Mouse (Mus musculus): Measurements from ENCODE around the gene Cwc25. TPM values are rescaled to one million over a fixed set of nuclear protein-coding genes. Genes with fewer than 3 reads are reported as not detected.
"Not testable (repeated sequence)": the region's sequence is repeated elsewhere in the genome, so short reads cannot be mapped to it uniquely, and the experiment has no call there.

Gene Cwc25
- total RNA-seq, 2 experiments from 2014 or later, result 10.8 to 11.7 TPM

DNA sequence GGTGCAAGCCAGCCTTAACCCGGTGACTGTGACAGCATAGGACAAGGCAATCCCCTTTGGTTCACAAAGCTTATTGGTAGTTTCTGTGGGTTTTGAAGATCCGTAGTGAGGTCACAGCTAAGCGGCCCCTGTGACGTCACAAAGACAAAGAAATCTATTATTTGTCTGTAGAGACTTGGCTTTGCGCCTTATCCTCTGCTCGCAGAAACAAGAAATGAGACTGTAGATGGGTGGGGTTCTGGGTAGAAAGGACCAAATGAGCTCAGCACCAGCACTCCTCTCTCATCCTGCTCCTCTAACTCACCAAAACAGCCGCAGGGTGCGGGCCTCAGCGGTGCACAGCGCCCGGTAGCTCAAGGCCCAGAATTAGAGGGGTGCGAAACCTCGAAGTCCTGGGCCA is 8.8 kb upstream of the Cwc25 start:
- no peak for DNase-seq

DNA sequence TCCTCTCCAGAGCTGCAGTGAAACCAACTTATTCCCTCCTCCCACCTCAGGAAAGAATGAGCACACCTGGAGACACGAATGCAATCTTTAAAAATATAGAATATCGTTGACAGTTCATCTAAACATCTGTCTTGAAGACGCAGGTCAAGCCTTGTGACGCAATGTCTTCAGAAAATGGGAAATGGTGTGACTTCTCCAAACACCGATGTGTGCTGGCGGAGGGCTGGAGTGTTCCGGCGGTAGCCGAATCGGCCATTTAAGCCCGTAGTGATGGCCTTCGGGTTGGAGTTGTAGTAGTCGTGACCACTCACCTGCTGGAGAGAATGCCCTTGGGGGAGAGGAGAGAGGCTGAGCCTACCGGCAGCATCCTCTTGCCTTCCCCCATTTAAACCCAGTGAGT is 5.1 kb upstream of the Cwc25 start:
- DNase-seq, result no peak

DNA sequence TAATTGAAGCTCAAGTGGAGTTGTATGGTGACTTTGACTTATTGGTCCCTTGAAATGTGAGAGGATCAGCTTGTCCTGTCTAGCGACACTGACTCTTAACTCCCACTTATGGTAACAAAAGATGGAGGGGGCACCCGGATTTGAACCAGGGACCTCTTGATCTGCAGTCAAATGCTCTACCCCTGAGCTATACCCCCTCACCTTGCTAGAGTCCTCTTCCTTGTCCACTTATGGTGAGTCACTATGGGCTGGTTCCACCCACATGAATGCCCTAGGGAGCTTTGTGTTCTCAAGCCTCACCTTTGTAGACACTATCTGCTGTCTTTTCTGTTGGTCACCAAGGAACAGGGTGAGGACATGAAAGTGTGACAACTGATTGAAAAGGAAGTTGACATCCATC is 3.3 kb upstream of the Cwc25 start:
- DNase-seq, result no peak

DNA sequence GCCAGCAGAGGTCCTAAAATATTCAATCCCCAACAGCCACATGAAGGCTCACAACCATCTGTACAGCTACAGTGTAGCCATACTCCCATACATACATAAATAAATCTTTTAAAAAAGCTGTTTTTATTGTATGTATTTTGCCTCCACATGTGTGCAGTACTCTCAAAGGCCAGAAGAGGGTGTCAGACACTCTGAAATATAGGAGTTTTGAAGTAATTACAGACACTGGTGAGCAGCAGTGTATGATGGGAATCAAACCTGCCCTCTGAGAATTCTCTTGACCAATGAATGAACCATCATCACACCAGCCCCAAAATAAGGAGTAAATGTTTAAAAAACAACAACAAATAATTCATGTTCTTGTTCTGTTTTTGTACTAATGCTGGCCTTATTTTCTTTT is 4.7 kb downstream of the Cwc25 start:
- no peak for DNase-seq

DNA sequence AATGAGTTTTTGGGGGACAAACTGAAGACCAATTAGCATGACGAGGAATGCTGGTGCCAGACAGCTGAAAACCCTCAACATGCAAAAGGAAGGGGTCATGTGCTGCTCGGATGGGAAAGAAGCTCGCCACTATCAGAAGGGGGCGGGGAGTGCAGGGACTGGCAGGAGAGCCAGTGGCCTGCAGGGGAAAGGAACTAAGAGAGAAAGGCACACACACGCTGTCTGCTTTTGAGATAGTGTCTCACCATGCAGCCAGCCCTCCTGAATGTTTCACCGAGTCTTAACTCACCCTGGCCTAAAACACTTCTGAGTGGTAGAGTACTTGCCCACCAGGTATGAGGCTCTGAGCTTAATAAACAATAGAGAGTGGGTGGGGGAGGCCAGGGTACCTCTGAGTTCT is 7.4 kb downstream of the Cwc25 start:
- no peak for DNase-seq

DNA sequence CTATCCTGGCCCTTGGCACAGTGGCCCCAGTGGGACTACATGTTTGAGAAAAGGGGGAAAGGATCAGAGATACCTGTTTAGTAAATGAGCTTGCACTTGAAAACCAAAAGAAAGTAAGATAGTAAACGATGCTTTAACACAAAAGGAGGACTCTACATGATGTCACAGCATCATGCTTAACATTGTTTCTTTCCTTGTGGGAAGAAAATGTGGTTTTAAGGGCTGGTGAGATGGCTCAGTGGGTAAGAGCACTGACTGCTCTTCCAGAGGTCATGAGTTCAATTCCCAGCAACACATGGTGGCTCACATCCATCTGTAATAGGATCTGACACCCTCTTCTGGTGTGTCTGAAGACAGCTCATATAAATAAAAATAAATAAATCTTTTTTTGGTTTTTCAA is 8.2 kb downstream of the Cwc25 start:
- DNase-seq, result no peak

DNA sequence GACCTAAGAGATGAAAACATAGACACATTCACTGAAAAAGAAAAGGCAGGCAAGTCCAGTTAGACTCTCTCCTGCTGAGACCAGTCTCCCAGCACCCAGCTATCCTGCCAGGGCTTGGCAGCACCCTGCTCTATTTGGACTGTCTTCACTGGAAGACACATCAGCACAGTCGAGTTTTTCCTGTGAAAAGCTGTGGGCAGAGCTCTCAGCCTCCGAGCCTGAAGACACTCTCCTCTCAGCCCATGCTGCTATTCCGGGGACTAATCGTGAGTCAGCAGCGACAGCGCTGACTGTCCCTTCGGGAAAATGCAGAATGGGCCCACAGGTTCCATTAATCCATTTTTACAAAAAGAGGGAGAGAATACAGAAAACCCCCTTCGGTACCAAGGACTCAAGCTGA is 13.1 kb downstream of the Cwc25 start:
- DNase-seq, result no peak

DNA sequence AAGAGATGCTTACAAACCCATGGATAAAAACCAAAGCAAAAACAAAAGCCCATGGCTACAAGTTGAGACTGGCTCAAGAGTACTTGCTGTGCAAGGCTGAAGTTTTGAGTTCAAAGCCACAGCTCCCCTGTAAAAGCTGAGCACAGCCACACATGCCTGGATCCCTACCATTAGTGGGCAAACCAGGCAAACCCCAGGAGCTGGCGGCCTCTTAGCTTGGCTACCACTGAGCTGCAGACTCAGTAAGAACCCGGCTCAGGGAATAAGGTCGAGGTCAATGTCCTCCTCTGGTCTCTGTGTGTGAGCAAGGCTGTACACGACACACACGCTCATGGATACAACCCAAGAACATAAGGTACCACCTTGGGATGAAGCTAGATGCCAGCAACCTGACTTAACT is 17.9 kb downstream of the Cwc25 start:
- DNase-seq, result no peak

DNA sequence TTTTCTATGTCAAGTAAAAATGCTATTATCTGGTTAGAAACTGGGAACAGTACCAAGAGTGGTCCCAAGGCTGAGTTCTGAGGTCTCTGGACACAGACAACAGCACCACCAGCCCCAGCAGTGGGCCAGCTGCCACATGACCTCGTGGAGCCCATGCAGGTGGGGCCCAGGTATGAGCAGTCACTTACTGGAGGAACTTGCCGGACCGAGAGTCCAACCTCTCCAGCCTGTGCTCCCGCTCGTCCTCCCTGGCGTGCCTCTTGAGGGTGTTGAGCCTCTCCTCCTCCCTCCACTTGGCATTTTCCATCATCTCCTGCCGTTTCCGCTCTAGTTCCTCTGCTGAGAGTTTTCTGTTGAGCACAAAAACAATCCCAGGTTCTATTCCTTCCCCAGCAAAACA is 18.6 kb downstream of the Cwc25 start:
- DNase-seq, result peak; percentile 19

DNA sequence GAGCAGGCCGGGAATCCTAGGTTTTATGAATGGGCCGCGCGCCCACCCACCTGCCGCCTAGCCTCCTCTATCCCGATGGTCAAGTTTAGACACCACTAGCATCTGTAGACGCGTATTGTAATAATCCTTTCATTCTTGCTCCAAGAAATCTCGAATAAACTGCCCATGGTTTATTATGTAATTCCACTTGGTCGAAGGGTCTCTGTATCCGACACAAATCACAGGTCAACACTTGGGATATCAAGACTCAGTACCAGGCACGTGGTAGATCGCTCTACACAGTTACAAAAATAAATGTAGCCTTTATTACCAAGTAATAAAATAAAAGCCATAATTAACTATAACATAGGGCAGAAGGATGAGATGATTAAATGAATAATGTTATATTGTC is 21.0 kb downstream of the Cwc25 start:
- DNase-seq, result no peak

DNA sequence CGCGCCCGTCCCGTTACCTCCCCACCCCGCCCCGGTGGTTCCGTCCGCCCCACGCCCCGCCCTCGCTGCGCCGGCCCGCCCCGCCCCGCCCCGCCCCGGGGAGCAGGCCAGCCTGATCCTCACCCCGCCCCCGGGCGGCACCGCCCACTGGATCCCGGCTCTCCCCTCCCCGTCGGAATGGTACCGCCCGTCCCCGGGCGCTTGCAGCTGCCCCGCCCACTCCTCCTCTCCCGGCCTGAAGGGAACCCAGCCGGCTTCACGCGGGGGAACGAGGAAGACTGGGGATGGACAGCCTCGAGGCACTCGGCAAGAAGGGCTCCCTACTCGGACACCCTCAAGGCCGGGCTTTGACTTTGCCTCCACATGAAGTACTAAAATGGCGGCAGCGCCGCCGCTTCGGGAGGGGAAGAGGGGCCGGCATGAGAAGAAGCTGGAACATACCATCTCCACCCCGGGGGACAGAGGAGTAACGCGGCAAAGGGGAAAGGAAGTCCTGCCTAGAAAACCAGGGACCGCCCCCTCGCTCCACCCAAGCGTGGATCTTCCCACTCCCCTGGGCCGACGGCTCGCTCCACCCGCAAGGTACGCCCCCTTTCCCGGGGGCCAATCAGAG is 21.5 kb downstream of the Cwc25 start:
- DNase-seq, result peak; percentile 98

DNA sequence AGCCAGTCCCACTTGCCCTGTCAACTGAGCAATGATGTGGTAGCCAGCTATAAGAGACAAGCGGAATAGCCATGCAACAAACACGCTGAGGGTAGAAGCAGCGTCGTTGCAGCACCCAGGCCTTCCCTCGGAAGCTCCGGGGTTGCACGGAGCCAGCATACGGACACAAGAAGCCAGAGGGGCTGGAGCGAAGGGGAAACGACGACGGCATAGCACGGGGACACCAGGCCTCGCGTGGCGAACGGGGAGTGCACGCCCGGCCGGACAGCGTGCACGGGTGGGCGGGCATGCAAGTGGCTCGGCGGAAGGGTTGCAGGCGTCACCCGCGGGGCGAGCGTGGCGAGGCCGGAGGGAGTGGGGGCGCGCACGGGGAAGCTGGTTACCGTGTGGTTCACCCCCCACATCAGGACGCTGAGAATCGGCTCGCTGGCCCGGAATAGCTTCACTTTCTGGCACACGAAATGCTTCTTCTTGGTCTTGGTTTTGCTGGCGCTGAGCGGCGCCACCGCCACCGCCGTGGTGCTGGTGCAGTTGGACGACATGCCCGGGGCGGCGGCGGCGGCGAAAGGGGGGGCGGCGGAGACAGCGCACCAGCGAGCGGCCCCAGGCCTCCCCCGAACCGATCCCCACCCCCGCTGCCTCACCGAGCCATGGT is 22.2 kb downstream of the Cwc25 start, which contains the start of gene Pip4k2b:
Pip4k2b (minus strand) TSS at position 642 of the 655 bp plus-strand sequence.
- DNase-seq, result peak; percentile 69

DNA sequence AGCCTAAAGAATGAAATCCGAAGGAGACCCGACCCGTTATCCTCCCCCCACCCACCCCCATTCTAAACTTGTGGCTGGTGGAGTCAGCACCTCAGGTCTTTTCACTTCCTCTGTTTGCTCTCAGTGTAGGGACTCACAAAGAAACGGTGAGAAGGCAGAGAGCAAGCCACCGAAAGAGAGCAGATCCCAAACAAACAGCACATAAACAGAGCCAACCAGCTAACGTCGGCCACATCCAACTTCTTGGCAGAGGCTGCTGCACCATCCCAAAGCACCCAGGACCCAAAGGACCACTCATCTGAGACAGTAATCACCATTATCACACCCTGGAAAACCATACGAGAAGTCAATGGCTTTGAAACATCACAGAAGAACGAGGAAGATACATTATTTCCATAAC is 22.9 kb downstream of the Cwc25 start:
- no peak for DNase-seq

DNA sequence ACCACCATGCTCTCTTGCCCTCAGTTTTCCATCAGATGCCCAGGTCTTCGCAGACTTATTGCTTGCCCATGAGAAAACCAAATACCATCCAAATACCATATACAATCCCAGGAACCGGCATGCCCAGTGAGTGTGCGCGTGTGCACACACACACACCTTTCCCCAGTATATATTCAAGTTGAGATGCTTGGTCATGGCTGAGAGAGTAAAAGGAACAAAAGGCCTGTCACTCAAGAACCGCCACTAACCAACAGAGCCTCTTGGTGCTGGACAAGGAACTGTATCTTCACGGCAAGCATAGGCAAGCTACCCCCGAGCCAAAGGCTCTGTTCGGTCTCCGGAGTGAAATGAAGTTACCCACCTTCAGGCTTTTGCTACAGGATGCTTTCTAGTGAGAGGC is 23.8 kb downstream of the Cwc25 start:
- DNase-seq, result no peak

DNA sequence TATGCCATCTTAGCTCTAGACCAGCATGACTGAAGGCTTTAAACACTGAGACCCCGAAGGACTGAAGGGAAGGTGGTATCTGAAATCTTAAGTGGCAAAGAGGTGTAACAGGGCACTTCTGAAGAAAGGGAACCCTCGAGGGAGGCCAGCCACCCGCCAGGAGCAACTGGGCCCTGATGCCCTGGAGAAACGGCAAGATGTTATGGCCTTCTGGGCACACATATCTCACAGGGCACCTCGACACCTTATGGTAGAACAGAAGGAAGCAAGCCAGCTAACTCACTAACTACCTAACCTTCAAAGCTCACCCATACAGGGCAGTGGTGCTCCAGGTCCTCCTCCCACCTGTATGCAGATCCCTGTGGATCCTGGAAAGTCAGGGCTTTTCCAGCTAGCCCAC is 24.2 kb downstream of the Cwc25 start:
- DNase-seq, result no peak

DNA sequence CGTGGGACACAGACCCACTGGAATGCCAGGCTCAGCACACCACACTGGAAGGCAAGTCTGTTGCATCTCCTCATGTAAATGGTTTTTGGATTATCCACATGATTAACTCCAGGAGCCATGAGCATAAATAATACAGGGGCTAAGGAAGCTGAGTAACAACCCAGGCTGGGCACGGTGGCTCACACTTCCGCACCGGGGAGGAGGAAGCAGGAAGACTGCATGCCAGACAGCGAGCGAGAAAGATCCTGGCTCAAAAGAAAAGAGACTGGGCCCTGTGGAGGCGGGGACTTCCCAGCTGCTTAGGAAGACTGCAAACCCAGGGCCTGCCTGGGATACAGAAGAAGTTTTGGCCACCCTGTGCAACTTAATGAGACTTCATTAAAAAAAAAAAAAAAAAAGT is 26.2 kb downstream of the Cwc25 start:
- peak; percentile 31 for DNase-seq

DNA sequence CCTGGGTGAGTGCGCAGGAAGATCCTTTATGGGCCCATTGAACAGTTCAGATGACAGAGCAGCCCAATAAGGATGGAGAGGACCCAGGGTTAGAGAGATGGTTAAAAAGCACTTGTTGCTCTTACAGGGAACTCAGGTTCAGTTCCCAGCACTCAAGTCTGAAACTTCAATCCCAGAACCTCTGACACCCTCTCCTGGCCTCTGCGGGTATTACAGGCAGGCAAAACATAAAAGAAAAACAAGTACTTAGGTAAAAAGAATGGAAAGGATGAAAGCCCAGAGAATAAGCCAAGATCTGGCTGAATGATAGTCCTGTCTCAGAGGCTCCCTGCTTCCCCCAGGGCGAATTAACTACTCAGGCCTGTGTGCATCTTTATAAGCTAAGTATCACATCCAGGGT is 27.2 kb downstream of the Cwc25 start:
- no peak for DNase-seq

DNA sequence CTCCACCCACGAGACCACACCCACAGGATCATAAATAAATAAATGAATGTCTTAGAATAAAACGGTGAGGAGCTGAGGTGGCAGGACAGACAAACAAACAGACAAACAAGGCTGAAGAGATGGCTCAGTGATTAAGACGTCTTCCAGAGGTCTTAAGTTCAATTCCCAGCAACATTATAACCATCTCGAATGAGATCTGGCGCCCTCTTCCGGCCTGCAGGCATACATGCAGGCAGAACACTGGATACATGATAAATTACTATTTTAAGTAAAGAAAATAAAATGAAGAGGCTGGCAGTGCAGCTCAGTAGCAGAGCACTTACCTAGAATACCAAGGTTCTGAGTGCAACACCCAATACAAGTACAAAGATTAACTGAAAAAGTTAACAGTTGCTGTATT is 27.7 kb downstream of the Cwc25 start:
- DNase-seq, result no peak

DNA sequence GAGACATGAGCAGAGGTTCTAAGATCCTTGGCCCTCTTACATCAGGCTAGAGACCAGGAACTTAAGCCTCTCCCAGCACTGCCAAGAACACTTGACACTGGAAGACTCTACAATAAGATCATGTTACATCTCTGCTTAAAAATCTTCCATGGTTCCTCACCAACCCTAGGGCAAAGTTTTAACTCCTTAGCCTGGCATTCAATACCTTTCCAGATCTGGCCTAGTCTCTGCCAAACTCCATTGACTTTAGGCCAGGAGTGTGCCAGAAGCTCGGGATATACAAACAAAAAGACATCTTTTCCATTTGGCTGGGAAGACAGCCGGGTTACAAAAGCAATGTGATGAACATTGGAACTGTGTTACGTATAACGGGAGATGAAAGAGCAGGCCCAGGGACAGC is 28.8 kb downstream of the Cwc25 start:
- DNase-seq, result no peak

DNA sequence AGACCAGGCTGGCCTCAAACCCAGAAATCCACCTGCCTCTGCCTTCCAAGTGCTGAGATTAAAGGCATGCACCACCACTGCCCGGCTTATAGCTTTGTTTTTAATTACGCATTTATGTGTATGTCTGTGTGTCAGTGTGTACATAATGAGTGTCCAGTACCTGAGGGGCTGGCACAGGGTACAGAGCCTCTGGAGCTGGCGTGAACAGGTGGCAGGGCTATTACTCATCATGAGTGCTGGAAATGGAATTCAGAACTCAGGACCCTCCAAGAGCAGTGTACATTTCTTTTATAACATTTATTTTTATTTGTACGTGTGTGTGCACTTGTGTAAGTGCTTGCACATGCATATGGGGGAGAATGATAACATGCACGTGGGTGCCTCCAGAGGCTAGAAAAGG is 29.7 kb downstream of the Cwc25 start:
- no peak for DNase-seq

DNA sequence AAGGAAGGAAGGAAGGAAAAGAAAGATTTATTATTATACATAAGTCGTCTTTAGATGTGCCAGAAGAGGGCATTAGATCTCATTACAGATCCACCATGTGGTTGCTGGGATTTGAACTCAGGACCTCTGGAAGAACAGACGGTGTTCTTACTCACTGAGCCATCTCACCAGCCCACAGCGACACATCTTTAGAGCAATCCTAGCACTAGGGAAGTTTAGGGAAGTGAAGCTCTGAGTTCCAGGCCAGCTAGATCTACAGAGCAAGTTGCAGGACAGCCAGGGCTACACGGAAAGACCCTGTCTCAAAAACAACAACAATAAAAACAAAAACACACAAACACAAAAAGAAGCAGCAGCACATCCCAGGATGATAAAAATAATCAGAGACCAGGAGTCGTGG is 31.5 kb downstream of the Cwc25 start:
- DNase-seq, result not testable (repeated sequence)

DNA sequence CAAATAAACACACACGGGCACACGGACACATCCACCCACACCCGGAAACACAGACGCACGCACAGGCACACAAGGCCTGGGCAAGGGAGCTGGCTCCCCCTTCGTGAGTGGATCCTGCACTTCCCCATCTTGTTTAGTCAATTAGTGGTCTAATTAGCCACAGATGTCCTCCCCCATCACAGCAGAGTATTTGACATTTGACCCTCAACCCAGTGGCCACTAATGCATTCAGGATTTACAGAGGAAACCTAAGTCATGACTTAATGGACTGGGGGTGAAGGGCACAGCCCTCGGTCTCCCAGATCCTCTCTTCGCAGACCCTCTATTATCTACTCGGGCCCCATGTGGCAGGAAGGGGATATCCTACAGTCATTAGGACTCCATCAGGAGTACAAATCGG is 32.7 kb downstream of the Cwc25 start:
- no peak for DNase-seq

DNA sequence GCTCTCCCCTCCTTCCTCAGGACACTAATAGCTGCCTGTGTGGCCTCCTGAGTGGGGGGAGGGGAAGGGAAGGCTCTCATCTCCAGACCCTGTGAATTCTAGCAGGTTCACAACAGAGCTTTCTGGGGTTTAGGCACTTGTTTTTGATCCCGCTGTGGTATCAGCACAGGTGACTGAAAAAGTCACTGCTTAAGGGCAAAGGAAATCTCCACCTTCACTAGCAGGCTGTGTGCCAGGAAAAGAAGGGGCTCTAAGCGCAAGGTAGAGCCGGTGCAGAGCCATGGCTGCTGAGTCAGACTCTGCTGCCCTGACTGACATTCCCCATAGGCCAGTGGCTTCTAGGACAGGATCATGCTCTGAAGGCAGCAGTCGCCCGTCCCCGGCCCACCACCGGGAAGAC is 37.6 kb downstream of the Cwc25 start:
- DNase-seq, result no peak

DNA sequence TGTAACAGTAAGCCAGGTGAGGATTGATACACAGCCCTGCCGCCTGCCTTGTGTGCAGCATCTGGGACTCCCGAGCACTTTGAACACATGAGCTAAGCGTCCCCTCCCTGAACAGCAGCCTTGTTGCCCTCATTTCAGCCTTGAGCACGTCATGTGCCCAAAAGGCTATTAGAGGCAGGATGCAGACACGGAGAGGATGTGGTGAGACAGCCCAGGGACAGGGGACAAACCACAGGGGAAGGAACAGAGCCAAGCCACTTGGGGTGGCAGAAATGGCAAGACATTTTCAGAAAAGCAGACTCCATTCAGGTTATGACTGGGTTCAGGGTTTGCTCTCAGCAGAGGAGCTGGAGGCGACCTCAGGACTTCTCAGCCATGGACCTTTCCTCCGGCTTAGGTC is 38.0 kb downstream of the Cwc25 start:
- no peak for DNase-seq

DNA sequence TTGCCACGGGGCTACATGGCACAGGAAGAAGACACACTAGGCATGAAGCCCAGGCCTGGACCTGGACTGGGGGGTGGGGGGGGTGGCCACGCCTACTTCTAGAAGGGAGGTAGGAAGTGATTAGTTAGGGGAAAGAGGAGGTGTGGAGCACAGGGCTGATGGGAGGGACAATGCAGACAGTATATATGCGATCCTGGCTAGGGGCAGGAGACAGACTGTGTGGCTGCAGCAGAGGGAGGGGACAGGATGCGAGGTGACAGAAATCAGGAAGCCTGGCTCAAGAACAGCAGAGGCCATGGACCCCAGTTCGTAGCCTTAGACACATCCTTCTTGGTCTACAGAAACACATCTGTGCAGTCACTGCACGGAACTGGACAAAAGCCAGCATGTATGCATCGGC is 42.6 kb downstream of the Cwc25 start:
- no peak for DNase-seq

Data from heart, postnatal 4 days (tissue).